Mouse (Mus musculus) CD4-positive naive resting alpha-beta T cell, adult 57 days (primary cell): Measurements from ENCODE around the gene Dpf3. TPM values are rescaled to one million over a fixed set of nuclear protein-coding genes. Genes with fewer than 3 reads are reported as not detected.

Experiments used
- total RNA-seq: library from RNA; stranded (reverse); gene quantifications from one replicate; pipeline ENCODE4 v1.2.4, GENCODE M21; 2023

Gene Dpf3
- not detected for total RNA-seq

GRCm38 (mm10) chr12:83487476-83487991 lies at the start of gene Dpf3:
TSS of gene Dpf3 (minus strand) at chr12:83487716.

GRCm38 (mm10) chr12:83520311-83520890 lies 32.9 kb upstream of the Dpf3 start, which contains the start of gene Dcaf4:
TSS of gene Dcaf4 (plus strand) at chr12:83520466.

Other genes with a start within 250 kb of the Dpf3 start
- 23.2 TPM for gene Dcaf4, start 32.8 kb upstream of the Dpf3 start, total RNA-seq
- gene Zfyve1, start 109.5 kb upstream of the Dpf3 start, total RNA-seq = 29.5 TPM
- gene Rbm25, start 143.5 kb upstream of the Dpf3 start, total RNA-seq = 363 TPM
- gene Psen1, start 200.4 kb upstream of the Dpf3 start, total RNA-seq = 73.7 TPM